Mouse (Mus musculus): ENCODE data around the gene Pde8b. TPM values are rescaled to one million over a fixed set of nuclear protein-coding genes. Genes with fewer than 3 reads are reported as not detected.
A peak's percentile ranks its signal among the peaks of the same experiment; 100 is the strongest.

Pde8b gene
- polyA plus RNA-seq, 1 experiment from 2014 or later: 3.4 TPM

DNA sequence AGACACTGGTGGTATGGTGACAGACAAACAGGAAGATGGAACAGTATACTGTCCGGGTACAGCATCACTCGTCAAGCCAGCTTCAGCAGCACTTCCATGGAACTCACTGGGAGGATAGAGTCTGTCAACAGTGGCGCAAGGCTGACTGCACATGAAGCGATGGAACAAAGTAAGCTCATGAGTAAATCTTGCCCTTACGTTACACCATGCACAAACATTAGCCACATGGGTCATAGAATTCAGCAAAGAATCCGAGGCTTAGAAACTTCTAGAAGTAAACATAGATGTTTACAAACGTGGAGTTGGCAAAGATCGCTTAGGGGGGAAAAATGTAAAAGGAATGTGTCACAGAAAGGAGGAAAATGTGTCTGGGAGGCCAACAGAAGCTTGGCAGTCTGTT, 14.9 kb downstream of the Pde8b start:
- Histone ChIP-seq H3K27ac (ENCODE audit: low read depth) (no peak overlapping the region), H3K9ac (no peak overlapping the region), H3K36me3 (ENCODE audit: insufficient read depth) (no peaks in the 10 kb centered on the region), H3K4me3 (ENCODE audit: low read depth, low read length) (no peak overlapping the region), H3K4me2 (no peak overlapping the region), H3K4me1 (ENCODE audit: insufficient read depth) (0 out of 2 replicates have a peak, but pooled peaks cover 2% of the 10 kb centered on the region), H3K9me3 (ENCODE audit: low read depth, low read length) (no peaks in the 10 kb centered on the region), H3K27me3 (ENCODE audit: insufficient read depth, low read length) (no peaks in the 10 kb centered on the region)
- 48% methylated on average over 8 of the region's 8 CpGs for WGBS
- DNase-seq: peak; percentile 44
- TF ChIP-seq CTCF (IDR thresholded peaks at IDR 0.05; ENCODE audit: low read depth): no peak
- ATAC-seq (ENCODE audit: insufficient read depth): no peak; the same call in 1 of the 2 replicates

DNA sequence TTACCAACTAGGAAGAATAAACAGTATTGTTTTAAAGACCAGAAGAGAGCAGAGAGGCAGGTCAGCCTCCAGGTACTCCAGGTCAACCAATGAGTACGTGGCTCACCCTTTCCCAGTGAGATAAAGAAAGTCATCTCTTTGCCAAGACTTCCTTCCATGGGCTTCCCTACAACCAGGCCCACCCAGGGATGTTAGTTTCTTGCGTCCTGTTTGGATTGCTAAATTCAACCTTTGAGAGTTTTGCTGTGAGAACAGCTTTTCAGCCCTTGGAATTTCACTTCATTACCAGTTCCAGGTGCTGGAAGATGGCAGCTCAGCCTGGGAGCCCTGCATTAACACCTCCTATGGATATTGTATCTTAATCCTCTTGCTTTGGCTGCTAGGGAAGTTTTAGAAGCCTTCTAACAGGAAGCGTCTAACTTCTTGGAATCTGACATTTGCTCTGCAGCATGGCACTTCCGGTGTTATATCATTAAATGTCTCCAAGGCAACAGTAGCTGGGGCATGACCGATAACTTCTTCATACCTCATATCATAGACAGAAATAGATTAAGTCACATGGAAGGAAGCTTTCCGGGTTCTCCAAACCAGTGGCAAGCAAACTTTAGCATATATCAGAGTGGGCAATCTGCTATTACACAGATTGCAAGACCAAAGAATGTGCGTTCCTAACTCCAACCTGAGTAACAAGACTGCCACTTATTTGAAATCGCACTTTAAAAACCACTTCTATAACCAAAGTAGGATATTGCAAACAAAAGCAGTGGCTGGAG, 18.6 kb downstream of the Pde8b start:
- Histone ChIP-seq H3K4me3 (ENCODE audit: low read depth, low read length) (no peak overlapping the region), H3K9ac (no peak overlapping the region), H3K4me2 (no peak overlapping the region), H3K4me1 (ENCODE audit: insufficient read depth) (0 out of 2 replicates have a peak, but pooled peaks cover 2% of the 10 kb centered on the region), H3K27me3 (ENCODE audit: insufficient read depth, low read length) (0 out of 2 replicates have a peak, but pooled peaks cover under 1% of the 10 kb centered on the region), H3K36me3 (ENCODE audit: insufficient read depth) (no peaks in the 10 kb centered on the region), H3K27ac (ENCODE audit: low read depth) (no peak overlapping the region), H3K9me3 (ENCODE audit: low read depth, low read length) (no peaks in the 10 kb centered on the region)
- 57% methylated on average over 8 of the region's 8 CpGs for WGBS
- DNase-seq (no peak), ATAC-seq (ENCODE audit: insufficient read depth) (no peak)
- no peak for TF ChIP-seq CTCF (IDR thresholded peaks at IDR 0.05; ENCODE audit: low read depth)

DNA sequence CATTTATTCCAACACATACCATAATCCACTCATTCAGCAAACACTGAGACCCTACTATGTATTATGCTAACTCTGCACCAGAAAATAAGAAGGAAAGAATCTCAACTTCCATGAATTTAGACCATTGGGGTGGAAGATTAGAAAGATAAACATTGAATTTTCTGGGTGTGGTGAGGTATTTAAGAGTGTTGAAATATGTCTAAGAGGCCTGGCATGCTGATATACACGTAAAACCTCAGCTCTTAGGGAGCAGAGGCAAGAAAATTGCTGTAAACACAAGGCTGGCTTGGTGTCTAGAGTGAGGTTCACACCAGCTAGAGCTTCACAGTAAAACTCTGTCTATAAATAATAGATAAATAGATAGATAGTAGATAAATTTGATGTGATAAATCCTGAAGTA, 19.8 kb downstream of the Pde8b start:
- no peak for ATAC-seq (ENCODE audit: insufficient read depth)
- Histone ChIP-seq H3K36me3 (ENCODE audit: insufficient read depth) (no peaks in the 10 kb centered on the region), H3K9me3 (ENCODE audit: low read depth, low read length) (no peaks in the 10 kb centered on the region), H3K4me1 (ENCODE audit: insufficient read depth) (0 out of 2 replicates have a peak, but pooled peaks cover 2% of the 10 kb centered on the region), H3K9ac (no peak overlapping the region), H3K4me2 (no peak overlapping the region), H3K27me3 (ENCODE audit: insufficient read depth, low read length) (0 out of 2 replicates have a peak, but pooled peaks cover 4% of the 10 kb centered on the region), H3K4me3 (ENCODE audit: low read depth, low read length) (no peak overlapping the region), H3K27ac (ENCODE audit: low read depth) (no peak overlapping the region)
- TF ChIP-seq CTCF (IDR thresholded peaks at IDR 0.05; ENCODE audit: low read depth): no peak
- no peak for DNase-seq
- WGBS: 40% methylated on average over 1 of the region's 1 CpGs

DNA sequence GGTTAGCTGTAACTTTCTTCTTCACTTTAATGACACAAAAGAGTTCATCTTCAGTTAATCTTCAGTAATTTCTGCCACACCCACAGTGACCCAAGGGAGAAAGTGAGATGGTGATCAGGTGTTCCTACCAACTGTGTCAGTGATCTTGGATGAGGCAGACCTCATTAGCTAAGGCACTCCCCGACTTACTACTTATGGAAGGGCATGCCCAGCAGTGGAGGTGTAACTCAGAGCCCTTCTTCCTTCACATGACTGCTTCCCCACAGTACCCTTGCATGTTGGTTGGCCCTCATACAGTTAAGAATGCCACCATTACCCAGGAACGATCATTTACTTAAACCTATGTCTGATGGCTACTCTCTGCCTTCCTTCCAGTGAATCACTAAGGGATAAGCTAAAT, 25.6 kb downstream of the Pde8b start:
- Histone ChIP-seq H3K4me1 (ENCODE audit: insufficient read depth) (no peaks in the 10 kb centered on the region), H3K9ac (no peak overlapping the region), H3K27me3 (ENCODE audit: insufficient read depth, low read length) (peaks cover 27% of the 10 kb centered on the region), H3K4me2 (no peak overlapping the region), H3K9me3 (ENCODE audit: low read depth, low read length) (no peaks in the 10 kb centered on the region), H3K36me3 (ENCODE audit: insufficient read depth) (no peaks in the 10 kb centered on the region), H3K27ac (ENCODE audit: low read depth) (no peak overlapping the region), H3K4me3 (ENCODE audit: low read depth, low read length) (no peak overlapping the region)
- WGBS: 85% methylated on average over 2 of the region's 2 CpGs
- TF ChIP-seq CTCF (IDR thresholded peaks at IDR 0.05; ENCODE audit: low read depth): no peak
- ATAC-seq (ENCODE audit: insufficient read depth) (no peak), DNase-seq (no peak)

DNA sequence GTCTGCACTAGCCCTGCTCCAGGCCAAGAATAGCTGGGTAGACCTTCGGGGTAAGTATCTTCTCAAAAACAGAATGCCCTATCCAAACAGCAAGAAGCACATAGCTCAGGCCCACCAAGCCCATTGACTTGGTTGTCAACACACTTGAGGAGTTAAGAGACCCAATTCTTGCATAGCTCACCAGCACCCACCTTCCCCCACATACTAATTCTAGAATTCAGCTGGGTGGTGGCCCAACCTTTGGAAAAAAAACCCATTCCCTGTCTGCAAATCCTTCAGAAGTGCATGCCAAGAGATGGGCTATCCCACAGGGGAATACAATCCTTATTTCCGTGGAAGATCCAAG, 26.7 kb downstream of the Pde8b start:
- peak; percentile 3 for DNase-seq
- TF ChIP-seq CTCF (IDR thresholded peaks at IDR 0.05; ENCODE audit: low read depth): no peak
- peak overlapping the region; percentile 57; the same call in 1 of the 2 replicates for H3K9ac ChIP-seq
- H3K4me3 ChIP-seq (ENCODE audit: low read depth, low read length): peak overlapping the region; percentile 61
- H3K9me3 ChIP-seq (ENCODE audit: low read depth, low read length): no peaks in the 10 kb centered on the region
- 41% methylated on average over 2 of the region's 2 CpGs for WGBS
- H3K27me3 ChIP-seq (ENCODE audit: insufficient read depth, low read length): peaks cover 27% of the 10 kb centered on the region
- H3K4me2 ChIP-seq: peak overlapping the region; percentile 98
- no peaks in the 10 kb centered on the region for H3K4me1 ChIP-seq (ENCODE audit: insufficient read depth)
- ATAC-seq (ENCODE audit: insufficient read depth): no peak
- no peaks in the 10 kb centered on the region for H3K36me3 ChIP-seq (ENCODE audit: insufficient read depth)
- no peak overlapping the region for H3K27ac ChIP-seq (ENCODE audit: low read depth)

DNA sequence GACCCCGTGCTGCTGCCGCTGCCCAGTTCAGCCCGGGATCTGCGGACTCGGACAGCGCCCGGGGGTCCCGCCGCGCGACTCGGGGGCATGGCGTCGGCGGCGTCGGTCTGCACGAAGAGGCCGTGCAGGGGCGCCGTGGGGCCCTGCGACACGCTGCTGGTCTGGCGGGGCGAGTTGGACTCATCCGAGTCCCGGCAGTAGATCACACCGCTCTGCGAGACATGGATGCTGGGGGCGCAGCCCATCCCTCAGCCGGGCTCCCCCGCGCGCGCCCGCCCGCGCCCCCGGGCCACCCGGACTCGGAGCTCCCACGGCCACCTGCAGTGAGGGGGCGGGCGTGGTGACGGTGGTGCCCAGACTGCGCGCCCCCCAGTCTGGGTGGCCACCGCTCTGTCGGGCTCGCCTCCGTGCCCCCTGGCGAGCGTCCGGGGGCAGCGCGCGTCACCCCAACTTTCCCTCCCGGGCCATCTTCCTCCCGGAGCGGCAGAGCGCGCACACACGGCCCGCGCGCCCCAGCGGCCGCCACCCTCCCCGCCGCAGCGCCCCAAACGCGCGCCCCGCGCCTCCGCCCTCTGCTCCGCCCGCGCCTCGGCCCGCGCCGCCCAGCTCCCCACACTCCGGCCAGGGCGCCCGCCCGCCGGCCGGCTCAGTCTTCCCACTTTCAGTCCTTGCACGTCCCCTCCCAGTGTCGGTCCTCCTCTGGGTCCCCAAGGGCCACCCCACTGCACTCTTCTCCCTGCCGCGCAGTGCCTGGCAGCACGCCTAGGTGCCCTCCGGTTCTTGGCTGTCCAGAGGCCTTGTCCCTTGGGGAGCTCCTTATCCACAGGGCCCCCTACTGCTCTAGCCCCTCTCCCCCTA, 27.3 kb downstream of the Pde8b start:
- under 1% methylated on average over 88 of the region's 96 CpGs for WGBS
- Histone ChIP-seq H3K36me3 (ENCODE audit: insufficient read depth) (no peaks in the 10 kb centered on the region), H3K4me3 (ENCODE audit: low read depth, low read length) (peak overlapping the region; percentile 61), H3K9ac (peak overlapping the region; percentile 57), H3K9me3 (ENCODE audit: low read depth, low read length) (no peaks in the 10 kb centered on the region), H3K4me2 (peak overlapping the region; percentile 98), H3K27me3 (ENCODE audit: insufficient read depth, low read length) (peaks cover 27% of the 10 kb centered on the region), H3K27ac (ENCODE audit: low read depth) (no peak overlapping the region), H3K4me1 (ENCODE audit: insufficient read depth) (no peaks in the 10 kb centered on the region)
- peak; percentile 47 for DNase-seq
- ATAC-seq (ENCODE audit: insufficient read depth): peak; percentile 78
- no peak for TF ChIP-seq CTCF (IDR thresholded peaks at IDR 0.05; ENCODE audit: low read depth)
